Mouse (Mus musculus) layer of hippocampus, adult 8-10 months (tissue): ENCODE data around the gene Hoxc5. TPM values are rescaled to one million over a fixed set of nuclear protein-coding genes. Genes with fewer than 3 reads are reported as not detected.

ENCODE experiments used
- DNase-seq, 2 experiments: peaks; one replicate each; pipeline ENCODE4 v3.0.0; 2022; ENCODE audit warnings: low spot score in 2 of 2
- total RNA-seq, 4 experiments: library from RNA; stranded (reverse); gene quantifications; 2 replicates each; pipeline ENCODE4 v1.2.4; 2022

Hoxc5 gene
- total RNA-seq, 4 experiments from 2014 or later = not detected

DNA sequence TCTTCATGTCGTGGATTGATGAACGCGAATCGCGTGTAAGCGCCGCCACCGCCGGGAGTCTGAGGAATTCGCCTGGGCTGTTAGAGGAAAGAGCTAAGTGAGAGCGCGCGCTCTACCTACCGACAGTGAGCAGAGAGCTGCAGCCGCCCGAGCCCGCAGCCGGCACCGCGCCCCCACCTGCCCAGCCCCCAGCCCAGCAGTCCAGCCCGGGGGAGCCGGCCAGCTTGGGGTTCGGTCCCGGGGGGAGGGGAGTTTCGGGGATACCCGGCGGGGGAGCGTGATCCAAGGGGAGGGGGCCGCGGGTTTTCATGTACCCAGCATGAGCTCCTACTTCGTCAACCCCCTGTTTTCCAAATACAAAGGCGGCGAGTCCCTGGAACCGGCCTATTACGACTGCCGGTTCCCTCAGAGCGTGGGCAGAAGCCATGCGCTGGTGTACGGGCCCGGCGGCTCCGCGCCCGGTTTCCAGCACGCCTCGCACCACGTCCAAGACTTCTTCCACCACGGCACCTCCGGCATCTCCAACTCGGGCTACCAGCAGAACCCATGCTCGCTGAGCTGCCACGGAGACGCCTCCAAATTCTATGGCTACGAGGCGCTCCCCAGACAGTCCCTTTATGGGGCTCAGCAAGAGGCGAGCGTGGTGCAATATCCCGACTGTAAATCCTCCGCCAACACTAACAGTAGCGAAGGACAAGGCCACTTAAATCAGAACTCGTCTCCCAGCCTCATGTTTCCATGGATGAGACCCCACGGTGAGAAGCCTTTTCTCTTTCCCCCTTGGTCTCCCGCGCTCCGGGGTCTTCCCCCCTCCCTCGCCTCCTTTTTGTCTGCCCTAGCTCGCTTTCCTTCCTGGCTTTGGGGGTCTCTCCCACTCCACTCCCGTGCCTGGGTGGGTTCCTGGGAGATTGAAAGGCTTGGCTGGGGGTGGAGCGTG is 23.5 kb downstream of the Hoxc5 start, which contains the start of gene Hoxc8:
Gene Hoxc8, plus strand, starts transcription at position 147 of the 937 bp plus-strand sequence.
- DNase-seq = no peak

DNA sequence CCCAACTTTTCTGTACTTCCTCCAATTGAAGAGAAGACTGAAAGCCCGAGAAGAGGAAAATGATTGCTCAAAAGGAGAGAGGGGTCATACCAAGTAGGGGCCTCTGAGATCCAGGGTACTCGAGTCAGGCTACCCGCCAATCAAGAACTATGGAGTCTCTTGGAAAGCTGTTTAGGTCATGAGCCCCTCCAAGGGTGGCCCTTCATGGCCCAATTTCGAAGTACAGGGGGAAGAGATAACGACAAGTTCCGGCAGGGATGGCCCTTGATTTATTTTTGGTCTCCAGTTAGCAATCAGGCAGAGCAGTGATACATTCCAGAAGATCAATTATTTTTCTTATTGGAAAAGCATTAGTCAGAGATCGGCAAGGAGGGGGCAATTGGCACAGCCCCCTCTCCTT is 24.5 kb downstream of the Hoxc5 start:
- no peak for DNase-seq

DNA sequence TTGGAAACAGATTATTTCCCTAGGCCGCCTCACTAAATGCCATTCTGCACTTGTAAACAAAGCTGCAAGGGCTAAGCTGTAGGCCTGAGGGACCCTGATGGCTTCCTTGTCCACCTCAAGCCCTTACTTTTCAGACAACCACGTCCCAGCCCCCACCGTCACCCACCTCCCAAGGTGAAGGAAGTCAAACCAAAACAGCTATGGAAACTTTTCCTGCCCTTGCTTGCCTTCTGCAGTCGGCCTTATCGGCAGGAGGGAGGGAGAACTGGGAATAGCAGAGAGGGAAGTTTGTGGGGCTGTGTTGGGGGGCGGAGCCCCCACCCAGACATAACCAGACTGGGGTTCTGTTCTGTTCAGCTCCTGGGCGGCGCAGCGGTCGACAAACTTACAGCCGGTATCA is 25.0 kb downstream of the Hoxc5 start:
- DNase-seq = no peak

DNA sequence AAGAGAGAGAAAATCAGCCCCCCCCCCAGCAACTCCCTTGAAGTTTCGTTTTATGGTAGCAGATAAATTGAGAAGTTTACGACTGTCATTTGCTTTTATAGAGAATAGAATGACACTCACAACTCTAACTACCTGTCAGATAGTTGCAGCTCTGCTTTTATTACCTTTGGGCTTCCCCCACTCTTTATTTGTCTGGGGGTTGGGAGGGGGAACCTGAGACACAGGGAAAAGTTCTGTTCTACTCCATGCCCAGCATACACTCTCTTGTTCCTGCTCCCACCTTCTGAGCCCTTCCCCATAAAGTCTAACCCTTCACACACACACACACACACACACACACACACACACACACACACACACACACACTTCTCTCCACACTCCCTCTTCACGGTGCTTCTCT is 25.6 kb downstream of the Hoxc5 start:
- no peak for DNase-seq

DNA sequence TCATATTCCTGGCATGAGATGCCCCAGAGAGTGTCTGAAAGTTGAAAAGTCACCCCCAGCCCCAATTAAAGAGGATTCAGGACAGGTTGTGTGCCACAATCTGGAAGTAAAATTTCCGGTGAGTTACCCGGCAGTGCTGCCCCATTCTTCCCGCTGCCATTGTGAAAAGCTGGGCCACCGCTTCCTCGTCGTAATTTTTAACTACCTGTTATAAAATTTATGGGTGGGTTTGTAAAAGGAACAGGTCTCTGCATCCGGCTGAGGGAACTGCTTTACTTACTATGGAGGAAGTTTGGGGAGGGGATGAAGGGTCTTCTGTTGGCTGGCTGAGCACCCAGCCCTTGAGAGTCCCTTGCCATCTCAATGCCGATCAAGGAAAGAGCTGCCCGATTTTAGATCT is 29.3 kb downstream of the Hoxc5 start:
- DNase-seq = no peak

DNA sequence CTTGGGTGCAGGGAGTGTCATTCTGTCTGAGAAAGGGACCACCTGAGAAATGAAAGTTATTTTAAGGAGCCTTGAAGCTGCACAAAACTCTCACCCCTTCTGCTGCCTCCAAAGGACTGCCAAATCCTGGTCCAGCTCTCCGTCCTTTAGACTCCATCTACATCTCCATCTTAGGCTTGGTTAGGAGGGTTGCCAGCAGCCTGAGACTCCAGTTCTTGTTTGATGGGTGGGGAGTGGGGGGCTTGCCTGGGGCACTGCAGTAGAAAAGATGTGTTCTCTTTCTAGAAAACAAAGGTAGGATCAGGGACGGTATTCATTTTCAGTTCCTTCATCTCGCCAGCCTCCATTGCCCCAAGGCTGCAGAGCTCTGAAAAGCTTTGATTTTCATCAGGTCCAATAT is 30.2 kb downstream of the Hoxc5 start:
- no peak for DNase-seq

DNA sequence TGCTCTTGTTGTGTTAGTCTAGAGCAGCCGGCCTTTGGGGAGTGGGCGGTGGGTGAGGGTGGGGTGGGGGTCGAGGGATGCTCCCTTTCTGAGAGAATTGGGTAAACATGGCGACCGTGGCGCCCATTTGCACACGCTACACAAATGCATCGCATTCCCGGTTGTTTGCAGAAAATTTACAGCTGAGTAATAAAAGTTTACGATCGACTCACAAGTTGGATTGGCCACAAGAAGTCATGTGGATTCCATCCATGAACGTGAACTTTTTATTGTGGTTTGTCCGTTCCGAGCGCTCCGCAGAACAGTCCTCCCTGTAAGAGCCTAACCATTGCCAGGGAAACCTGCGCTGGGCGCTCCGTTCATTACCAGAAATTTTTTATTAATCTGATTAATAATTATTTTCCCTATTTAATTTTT is 30.7 kb downstream of the Hoxc5 start, which contains the start of gene Hoxc6:
Gene Hoxc6, plus strand, starts transcription at position 319 of the 417 bp plus-strand sequence.
- DNase-seq = no peak

DNA sequence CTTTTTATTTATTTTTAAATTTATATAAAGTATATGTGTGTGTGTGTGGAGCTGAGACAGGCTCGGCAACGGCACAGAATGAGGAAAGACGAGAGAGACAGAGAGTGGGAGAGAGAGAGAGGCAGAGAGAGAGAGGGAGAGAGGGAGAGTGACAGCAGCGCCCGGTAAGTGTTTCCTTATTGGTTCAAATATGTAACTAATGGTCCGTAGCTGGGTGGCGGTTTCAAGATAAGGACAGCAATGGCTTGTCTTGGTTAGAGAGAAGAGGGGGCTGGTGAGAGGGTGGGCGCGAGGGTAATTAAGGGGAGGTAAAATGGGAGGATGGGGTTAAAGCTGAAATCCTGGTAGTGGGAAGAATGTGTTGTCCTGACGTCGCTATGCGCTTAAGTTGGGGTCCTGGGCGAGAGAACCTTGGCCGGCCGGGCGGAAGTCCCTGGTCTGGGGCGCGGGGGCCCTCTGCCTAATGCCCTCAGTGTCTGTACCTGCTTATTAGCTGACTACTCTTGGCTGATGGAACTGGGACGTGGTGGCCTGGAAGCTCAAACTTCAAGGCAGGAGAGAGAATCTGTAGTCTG is 31.5 kb downstream of the Hoxc5 start:
- no peak for DNase-seq

DNA sequence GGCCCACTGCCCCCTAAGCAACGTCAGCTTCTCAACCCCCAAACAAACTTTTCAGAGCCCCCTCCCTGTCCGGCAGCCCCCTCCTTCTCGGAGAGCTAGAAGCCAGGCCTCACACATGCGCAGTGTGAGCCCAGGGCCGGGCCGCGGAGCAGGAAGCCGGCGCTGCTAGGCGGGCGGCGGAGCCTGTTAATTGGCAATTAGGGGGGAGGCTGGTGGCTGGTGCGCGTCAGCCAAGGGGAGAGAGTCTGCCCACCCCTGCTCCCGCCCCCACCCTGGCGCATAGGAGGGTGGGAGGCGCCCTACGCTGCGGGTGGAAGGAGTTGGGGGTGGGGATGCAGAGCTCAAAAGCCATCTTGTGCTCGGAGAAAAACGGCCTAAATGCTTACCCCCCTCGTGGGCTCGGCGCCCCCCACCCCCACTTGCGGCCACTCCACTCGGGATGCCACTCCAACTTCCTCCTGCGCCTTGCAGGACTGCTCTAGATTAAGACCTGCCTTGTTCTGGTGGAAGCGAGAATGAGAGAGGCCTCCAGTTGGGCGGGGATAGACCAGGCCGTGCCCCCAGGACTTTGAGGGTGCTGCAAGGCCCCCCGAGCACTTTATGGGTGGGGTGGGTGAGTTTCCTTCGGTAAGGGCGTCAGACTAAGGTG is 32.1 kb downstream of the Hoxc5 start:
- no peak for DNase-seq

DNA sequence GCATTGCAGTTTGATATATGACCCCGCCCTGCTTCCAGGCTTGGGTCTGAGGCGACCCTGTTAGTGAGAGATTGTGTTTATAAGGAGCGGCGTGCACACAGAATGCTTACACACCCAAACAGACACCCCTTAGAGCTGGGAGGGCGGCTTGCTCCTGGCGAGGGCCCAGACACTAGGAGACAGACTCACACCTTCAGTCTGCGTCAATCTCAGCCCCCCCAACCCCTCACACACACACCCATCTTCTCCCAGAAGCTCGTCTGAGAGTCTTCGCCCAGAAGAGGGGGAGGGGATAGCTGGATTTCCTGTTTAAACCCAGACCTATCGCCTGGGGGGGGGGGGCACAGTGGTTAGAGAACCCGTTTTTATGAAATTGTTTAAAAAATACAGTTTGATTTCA is 32.7 kb downstream of the Hoxc5 start:
- no peak for DNase-seq

DNA sequence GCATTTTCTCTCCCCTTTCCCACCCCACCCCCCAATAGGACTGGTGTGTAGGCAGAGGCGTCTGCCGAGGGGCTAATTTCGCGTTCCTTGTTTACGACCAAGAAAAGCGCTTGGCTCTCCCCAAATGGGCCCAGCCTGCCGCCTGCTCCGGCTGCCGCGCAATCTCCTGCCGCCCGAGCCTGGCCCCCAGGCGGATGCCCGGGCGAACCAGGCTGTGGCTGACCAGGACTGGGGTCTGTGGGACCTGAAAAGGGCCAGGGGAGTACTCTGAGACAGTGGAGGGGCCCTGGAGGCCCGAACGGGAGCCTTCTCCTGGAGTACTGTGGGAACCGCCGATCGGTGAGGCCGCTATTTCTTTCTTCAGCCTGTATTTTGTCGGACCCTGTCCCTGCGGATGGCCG is 33.3 kb downstream of the Hoxc5 start:
- no peak for DNase-seq

DNA sequence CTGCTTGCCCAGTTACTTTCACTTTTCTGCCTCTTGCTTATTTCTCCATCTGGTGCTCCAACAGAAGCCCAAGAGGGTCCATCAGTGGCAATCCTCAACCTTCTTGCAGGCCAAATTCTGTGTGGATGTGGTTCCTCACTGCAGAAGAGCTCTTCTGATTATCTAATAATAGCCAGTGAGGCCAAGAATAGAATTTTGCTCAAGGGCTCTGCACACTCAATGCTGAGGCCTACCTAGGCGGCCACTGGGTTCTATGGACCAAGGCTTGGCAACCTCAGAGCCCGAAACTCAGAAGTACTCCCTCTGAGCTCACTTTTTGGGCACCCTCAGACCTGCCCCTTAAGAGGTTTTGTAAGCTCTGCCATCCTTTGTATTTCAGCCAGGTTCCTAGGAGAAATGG is 34.1 kb downstream of the Hoxc5 start:
- no peak for DNase-seq

DNA sequence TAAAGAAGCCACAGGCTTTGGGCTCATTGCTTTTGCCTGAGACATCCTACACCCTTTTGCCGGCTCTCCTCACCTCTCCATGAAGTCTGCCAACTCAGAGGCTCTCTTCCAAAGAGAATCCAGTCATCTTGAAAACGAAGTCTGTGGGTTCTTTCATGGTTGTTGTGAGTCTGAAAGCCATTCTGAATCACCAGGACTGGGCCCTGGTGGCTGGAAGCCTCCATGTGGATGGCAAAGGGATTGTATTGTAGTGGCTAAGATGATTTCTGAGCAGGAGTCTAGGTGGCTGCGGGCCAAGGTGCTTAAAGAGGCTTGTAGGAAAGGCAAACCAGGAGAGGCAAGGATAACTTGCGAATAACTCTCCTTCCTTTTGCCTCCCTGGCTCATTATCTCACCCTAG is 34.9 kb downstream of the Hoxc5 start:
- no peak for DNase-seq

DNA sequence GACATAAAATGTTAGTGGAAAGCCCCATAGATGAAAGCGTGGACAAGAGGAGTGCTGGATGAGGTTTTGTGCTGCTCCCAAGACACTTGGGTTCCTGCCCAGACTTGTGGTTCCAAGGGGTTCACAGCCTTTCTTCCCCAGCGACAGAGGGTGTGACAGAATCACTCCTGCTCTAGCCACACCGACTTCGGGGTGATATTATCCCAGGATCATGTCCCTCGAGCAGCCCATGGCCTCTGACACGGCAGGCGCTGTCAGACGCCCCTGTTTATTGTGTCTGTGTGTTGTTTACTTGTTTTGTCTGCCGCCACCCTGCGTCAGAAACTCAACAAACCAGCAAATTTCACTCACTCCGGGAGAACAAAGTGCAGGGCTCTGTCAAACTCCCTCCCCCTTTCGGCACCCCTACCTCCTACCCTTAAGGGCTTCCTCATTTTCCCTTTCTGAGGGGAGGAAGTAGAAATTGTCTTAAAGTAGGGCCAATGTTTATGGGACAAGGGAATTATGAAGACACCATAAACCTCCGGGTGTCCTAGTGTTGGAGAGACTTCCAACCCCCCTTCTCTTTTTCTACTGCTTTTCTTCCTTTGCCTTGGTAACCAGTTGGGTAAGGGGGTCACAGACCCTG is 35.7 kb downstream of the Hoxc5 start:
- no peak for DNase-seq

DNA sequence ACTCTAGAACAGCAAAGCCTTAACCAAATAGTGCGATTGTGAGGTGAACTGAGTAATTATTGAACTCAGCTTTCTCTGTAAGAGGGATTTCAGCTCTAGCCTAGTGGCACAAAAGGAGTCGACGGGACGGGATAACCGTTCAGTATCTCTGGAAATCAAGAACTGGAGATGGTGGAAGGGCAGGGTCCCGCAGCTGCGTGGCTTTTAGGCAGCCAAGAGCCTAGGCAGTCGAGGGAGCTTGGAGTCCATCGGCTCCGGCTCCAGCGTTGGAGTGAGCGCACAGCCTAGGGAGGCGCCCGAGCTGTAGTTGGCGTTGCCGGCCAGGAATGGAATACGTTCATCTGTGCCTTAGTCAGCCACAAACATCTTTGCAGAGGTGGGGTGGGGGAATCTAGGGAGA is 38.1 kb downstream of the Hoxc5 start:
- no peak for DNase-seq

DNA sequence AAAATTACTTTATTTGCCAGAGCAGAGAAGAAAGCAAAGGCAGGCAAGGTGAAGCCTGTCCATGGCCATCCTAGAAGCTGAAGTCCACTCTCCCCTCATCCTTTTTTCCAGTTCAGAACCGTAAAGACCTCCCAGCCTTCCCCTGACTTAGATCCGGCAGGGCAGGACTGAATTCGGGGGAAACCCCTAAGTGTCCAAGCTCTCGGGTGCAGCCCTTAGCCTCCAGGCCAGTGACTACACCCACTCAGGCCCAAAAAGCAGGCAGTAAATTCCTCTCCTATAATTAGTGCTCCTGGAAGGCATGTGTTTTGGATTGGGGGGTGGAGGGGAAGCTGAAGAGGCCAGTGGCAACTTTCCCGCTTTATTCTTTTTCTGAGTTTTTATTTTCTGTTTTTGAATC is 38.6 kb downstream of the Hoxc5 start:
- no peak for DNase-seq

DNA sequence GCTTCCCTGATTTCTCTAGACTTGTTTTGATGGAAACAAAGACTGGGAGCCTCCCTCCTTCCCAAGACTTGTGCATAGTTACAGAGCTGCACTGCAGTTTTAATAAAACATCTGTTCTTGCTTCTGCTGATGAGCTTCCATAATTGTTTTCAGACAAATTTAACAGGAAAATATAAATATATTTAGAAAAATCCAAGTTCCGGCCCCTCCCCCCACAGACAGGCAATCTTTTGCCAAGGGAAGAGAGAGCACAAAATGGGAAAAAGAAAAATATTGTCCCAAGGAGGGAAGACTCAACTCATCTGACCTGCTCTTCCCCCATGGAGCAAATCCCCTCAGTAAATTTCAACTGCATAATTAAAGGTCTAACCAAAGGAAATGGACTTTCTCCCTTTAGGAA is 39.1 kb downstream of the Hoxc5 start:
- no peak for DNase-seq

DNA sequence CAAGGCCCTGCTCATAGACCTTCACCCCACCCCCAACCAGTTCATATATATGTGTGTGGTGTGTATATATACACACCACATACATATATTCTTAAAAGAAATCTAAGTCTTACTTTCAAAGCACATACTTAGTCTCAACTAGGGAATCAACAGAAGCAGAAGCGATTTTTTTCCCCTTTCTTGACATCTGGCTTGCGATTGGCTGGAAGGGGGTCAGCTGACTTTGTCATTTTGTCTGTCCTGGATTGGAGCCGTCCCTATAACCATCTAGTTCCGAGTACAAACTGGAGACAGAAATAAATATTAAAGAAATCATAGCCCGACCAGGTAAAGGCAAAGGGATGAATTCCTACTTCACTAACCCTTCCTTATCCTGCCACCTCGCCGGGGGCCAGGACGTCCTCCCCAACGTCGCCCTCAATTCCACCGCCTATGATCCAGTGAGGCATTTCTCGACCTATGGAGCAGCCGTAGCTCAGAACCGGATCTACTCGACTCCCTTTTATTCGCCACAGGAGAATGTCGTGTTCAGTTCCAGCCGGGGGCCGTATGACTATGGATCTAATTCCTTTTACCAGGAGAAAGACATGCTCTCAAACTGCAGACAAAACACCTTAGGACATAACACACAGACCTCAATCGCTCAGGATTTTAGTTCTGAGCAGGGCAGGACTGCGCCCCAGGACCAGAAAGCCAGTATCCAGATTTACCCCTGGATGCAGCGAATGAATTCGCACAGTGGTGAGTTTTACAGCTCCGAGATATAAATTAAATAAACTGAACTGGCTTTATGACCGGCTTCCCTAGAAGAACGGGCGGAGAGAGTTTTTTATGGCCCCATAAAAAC is 42.2 kb downstream of the Hoxc5 start:
- no peak for DNase-seq

DNA sequence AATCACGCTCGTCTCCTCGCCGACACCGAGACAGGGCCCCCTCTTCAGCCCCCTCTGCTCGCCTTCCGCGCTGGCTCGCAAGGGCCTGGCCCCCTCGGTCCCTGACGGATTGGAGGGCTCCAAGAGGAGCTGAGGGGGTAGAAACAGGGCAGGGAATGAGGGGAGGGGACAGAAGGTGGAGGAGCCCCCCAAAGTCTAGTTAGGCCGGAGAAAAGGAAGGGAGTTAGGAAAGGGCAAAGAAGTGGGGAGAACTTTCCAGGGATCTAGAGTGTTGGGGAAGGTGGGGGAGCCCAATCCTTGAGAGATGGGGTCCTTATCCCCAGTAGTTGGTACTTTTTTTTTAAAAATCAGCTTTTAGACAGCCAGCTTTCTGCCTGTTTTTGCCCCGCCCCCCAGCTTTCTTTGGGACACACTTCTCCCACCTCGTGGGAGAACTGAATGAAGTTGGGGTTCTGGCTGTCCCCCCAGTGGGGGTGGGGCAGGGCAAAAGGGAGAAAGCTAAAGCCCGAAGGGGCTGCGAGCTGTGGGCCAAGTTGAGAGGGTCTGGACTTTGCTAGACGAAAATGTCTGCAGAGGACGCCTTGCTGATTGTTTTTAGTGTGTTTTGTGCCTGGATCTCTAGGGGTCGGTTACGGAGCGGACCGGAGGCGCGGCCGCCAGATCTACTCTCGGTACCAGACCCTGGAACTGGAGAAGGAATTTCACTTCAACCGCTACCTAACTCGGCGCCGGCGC is 43.0 kb downstream of the Hoxc5 start:
- DNase-seq = no peak

DNA sequence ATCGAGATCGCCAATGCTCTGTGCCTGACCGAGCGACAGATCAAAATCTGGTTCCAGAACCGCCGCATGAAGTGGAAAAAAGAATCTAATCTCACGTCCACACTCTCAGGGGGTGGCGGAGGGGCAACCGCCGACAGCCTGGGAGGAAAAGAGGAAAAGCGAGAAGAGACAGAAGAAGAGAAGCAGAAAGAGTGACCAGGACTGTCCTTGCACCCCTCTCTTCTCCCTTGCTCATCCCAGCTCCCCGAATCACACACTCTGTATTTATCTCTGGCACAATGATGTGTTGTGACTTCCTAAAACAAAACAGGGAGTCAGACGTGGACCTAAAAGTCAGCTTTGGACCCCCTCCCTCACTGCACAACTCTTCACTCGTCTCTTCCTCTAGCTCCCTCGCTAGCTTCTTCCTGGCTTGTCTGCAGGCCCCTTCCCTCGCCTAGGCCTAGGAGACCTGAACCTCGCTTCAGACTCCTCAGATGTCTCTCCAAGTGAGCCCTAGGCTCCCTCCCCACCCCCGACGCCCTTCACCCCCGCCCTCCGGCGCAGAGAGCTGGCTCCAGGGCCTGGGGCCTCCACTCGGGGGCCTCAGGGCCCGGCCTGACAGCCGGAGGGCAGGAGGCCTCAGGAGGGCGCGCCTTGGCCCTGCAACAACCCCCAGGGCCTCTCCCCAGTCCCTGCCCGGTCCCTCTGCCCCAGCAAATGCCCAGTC is 43.8 kb downstream of the Hoxc5 start:
- no peak for DNase-seq
